Mouse (Mus musculus): ENCODE data around the gene Mycbpap. TPM values are rescaled to one million over a fixed set of nuclear protein-coding genes. Genes with fewer than 3 reads are reported as not detected.

The Mycbpap gene
- polyA plus RNA-seq, 1 experiment from 2014 or later = 2.1 TPM

GRCm38 (mm10) chr11:94482738-94483137, 38.8 kb downstream of the Mycbpap start:
- DNase-seq (ENCODE audit: low spot score) = no peak
- 91% methylated on average over 11 of the region's 11 CpGs for WGBS
- Histone ChIP-seq H3K9ac (ENCODE audit: low read depth, low read length) (no peak overlapping the region), H3K4me2 (replicated peaks; ENCODE audit: low read depth, low read length) (no peak overlapping the region), H3K27me3 (ENCODE audit: control insufficient read depth, insufficient read depth, low read length) (peaks cover 3% of the 10 kb centered on the region; the same call in 1 of the 2 replicates), H3K9me3 (ENCODE audit: control insufficient read depth, low read length) (no peaks in the 10 kb centered on the region), H3K4me1 (replicated peaks; ENCODE audit: control insufficient read depth, insufficient read depth, low read length) (no peaks in the 10 kb centered on the region), H3K36me3 (ENCODE audit: control insufficient read depth, insufficient read depth, low read length) (no peaks in the 10 kb centered on the region), H3K4me3 (ENCODE audit: low read depth, low read length) (no peak overlapping the region), H3K27ac (ENCODE audit: low read depth, low read length) (no peak overlapping the region)
- ATAC-seq (ENCODE audit: low FRiP score) = no peak

DNA sequence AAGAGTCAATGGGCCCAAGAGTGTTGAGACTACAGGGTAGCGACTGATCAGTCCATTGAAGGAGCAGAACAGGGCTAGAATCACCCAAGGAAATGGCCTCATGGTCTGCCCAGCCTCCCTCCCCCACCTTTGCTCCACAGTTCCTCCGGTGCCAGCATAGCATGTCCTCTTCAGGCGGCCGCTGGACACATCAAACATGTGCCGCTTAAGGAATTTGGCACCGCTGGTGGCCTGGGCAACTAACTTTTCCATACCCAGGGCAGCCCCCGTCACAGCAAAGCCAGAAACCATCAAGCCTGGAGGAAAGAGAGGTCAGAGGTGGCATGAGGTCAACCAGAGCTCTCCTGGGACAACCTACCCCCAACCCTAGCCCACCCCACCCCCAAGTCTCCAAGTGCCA, 39.6 kb downstream of the Mycbpap start:
- no peak overlapping the region for H3K4me2 ChIP-seq (replicated peaks; ENCODE audit: low read depth, low read length)
- 84% methylated on average over 7 of the region's 7 CpGs for WGBS
- ATAC-seq (ENCODE audit: low FRiP score) (no peak), DNase-seq (ENCODE audit: low spot score) (no peak)
- H3K36me3 ChIP-seq (ENCODE audit: control insufficient read depth, insufficient read depth, low read length) = no peaks in the 10 kb centered on the region
- H3K9ac ChIP-seq (ENCODE audit: low read depth, low read length) = no peak overlapping the region
- no peak overlapping the region for H3K4me3 ChIP-seq (ENCODE audit: low read depth, low read length)
- no peak overlapping the region for H3K27ac ChIP-seq (ENCODE audit: low read depth, low read length)
- peaks cover 3% of the 10 kb centered on the region; the same call in 1 of the 2 replicates for H3K27me3 ChIP-seq (ENCODE audit: control insufficient read depth, insufficient read depth, low read length)
- H3K4me1 ChIP-seq (replicated peaks; ENCODE audit: control insufficient read depth, insufficient read depth, low read length) = no peaks in the 10 kb centered on the region
- no peaks in the 10 kb centered on the region for H3K9me3 ChIP-seq (ENCODE audit: control insufficient read depth, low read length)

DNA sequence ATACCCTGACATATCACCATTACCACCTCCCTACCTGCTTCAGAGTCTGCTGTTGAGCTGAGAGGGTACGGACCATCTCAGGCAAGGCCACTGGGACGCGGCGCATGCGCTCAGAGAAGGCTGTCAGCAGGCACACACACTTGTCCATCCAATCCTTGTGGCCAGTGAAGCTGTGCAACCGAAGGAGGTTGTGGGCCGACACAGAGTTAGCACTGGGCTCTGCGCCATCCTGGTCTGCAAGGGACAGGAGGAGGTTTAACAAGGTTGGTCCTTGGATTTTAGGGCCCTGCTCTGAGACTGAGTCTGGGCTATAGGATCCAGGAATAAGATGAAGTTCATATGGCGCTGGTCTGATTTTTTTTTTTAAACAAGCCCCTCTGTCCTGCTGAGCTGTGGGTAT, 41.2 kb downstream of the Mycbpap start:
- H3K27ac ChIP-seq (ENCODE audit: low read depth, low read length) = no peak overlapping the region
- H3K4me3 ChIP-seq (ENCODE audit: low read depth, low read length) = no peak overlapping the region

GRCm38 (mm10) chr11:94477651-94478050, 43.9 kb downstream of the Mycbpap start:
- Histone ChIP-seq H3K4me1 (replicated peaks; ENCODE audit: control insufficient read depth, insufficient read depth, low read length) (peaks cover 3% of the 10 kb centered on the region), H3K27me3 (ENCODE audit: control insufficient read depth, insufficient read depth, low read length) (peaks cover 26% of the 10 kb centered on the region), H3K9me3 (ENCODE audit: control insufficient read depth, low read length) (no peaks in the 10 kb centered on the region), H3K27ac (ENCODE audit: low read depth, low read length) (no peak overlapping the region), H3K9ac (ENCODE audit: low read depth, low read length) (no peak overlapping the region), H3K4me3 (ENCODE audit: low read depth, low read length) (no peak overlapping the region), H3K36me3 (ENCODE audit: control insufficient read depth, insufficient read depth, low read length) (no peaks in the 10 kb centered on the region), H3K4me2 (replicated peaks; ENCODE audit: low read depth, low read length) (no peak overlapping the region)
- no peak for ATAC-seq (ENCODE audit: low FRiP score)
- 70% methylated on average over 6 of the region's 6 CpGs for WGBS
- no peak for DNase-seq (ENCODE audit: low spot score)

More for the DNA sequence above, 41.2 kb downstream of the Mycbpap start:
- H3K4me1 ChIP-seq (replicated peaks; ENCODE audit: control insufficient read depth, insufficient read depth, low read length) = no peaks in the 10 kb centered on the region; the same call in 1 of the 2 replicates
- 92% methylated on average over 9 of the region's 9 CpGs for WGBS
- no peak overlapping the region for H3K9ac ChIP-seq (ENCODE audit: low read depth, low read length)
- ATAC-seq (ENCODE audit: low FRiP score) = no peak
- no peak overlapping the region for H3K4me2 ChIP-seq (replicated peaks; ENCODE audit: low read depth, low read length)
- no peak for DNase-seq (ENCODE audit: low spot score)
- peaks cover 13% of the 10 kb centered on the region for H3K27me3 ChIP-seq (ENCODE audit: control insufficient read depth, insufficient read depth, low read length)
- no peaks in the 10 kb centered on the region for H3K9me3 ChIP-seq (ENCODE audit: control insufficient read depth, low read length)
- H3K36me3 ChIP-seq (ENCODE audit: control insufficient read depth, insufficient read depth, low read length) = no peaks in the 10 kb centered on the region

DNA sequence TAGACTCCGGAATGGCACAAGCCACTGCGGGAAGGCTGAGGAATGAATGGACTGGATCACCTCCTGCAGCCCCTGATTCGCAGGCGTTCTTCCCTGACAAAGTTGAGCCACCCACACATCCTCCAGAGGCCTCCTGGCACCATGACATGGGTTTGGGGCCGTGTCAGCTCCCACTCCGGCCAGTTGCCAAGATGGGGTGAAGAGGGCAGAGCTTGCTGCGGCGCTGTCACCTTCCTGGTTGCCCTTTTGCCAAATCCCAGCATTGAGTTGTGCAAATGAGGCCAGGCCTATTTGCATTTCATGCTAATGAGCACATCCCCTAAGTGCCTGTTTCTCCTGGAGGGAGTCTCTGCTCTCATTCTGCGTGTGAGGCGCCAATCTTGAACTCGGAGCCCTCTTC, 45.8 kb downstream of the Mycbpap start:
- Histone ChIP-seq H3K4me1 (replicated peaks; ENCODE audit: control insufficient read depth, insufficient read depth, low read length) (peaks cover 9% of the 10 kb centered on the region), H3K27me3 (ENCODE audit: control insufficient read depth, insufficient read depth, low read length) (peaks cover 26% of the 10 kb centered on the region), H3K9me3 (ENCODE audit: control insufficient read depth, low read length) (no peaks in the 10 kb centered on the region), H3K4me2 (replicated peaks; ENCODE audit: low read depth, low read length) (no peak overlapping the region), H3K27ac (ENCODE audit: low read depth, low read length) (no peak overlapping the region), H3K9ac (ENCODE audit: low read depth, low read length) (no peak overlapping the region), H3K36me3 (ENCODE audit: control insufficient read depth, insufficient read depth, low read length) (no peaks in the 10 kb centered on the region), H3K4me3 (ENCODE audit: low read depth, low read length) (no peak overlapping the region)
- ATAC-seq (ENCODE audit: low FRiP score) (no peak), DNase-seq (ENCODE audit: low spot score) (peak; percentile 13)
- 11% methylated on average over 11 of the region's 11 CpGs for WGBS

DNA sequence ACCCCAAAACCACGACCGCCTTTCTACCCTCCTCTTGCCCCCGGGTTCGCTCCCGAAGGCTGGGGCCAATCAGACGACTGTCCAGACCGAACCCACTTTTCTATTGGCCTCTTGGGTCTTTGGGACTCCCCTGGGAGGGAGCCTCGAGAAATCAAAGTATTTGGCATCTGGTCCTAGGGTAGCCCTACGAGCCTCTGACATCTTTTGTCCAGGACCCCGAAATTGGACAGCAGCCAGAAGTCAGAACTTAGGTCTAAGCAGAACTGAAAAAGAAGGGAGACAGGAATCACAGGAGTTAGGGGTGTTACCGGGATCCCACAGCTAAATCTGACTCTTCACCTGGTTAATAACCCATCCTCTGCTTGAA, 47.0 kb downstream of the Mycbpap start:
- WGBS = 2% methylated on average over 11 of the region's 11 CpGs
- H3K9me3 ChIP-seq (ENCODE audit: control insufficient read depth, low read length) = no peaks in the 10 kb centered on the region
- H3K9ac ChIP-seq (ENCODE audit: low read depth, low read length) = no peak overlapping the region
- H3K27ac ChIP-seq (ENCODE audit: low read depth, low read length) = no peak overlapping the region
- no peaks in the 10 kb centered on the region for H3K36me3 ChIP-seq (ENCODE audit: control insufficient read depth, insufficient read depth, low read length)
- peak overlapping the region; percentile 83 for H3K4me3 ChIP-seq (ENCODE audit: low read depth, low read length)
- H3K4me1 ChIP-seq (replicated peaks; ENCODE audit: control insufficient read depth, insufficient read depth, low read length) = peaks cover 14% of the 10 kb centered on the region
- peak overlapping the region; percentile 100 for H3K4me2 ChIP-seq (replicated peaks; ENCODE audit: low read depth, low read length)
- peaks cover 26% of the 10 kb centered on the region for H3K27me3 ChIP-seq (ENCODE audit: control insufficient read depth, insufficient read depth, low read length)
- ATAC-seq (ENCODE audit: low FRiP score) = no peak
- no peak for DNase-seq (ENCODE audit: low spot score)

GRCm38 (mm10) chr11:94473707-94474543, 47.6 kb downstream of the Mycbpap start, which contains the start of gene Cacna1g:
Gene Cacna1g (minus strand): TSS chr11:94474198.
- peak within 1 kb of the TSS; percentile 78 for H3K27ac ChIP-seq (ENCODE audit: low read depth, low read length)
- H3K4me2 ChIP-seq (replicated peaks; ENCODE audit: low read depth, low read length) = peak within 1 kb of the TSS; percentile 100
- peaks cover 26% of the 10 kb centered on the region for H3K27me3 ChIP-seq (ENCODE audit: control insufficient read depth, insufficient read depth, low read length)
- peak; percentile 85 for ATAC-seq (ENCODE audit: low FRiP score)
- peak within 1 kb of the TSS; percentile 89 for H3K9ac ChIP-seq (ENCODE audit: low read depth, low read length)
- peak; percentile 88 for DNase-seq (ENCODE audit: low spot score)
- WGBS = under 1% methylated on average over 40 of the region's 71 CpGs
- H3K9me3 ChIP-seq (ENCODE audit: control insufficient read depth, low read length) = no peaks in the 10 kb centered on the region
- H3K36me3 ChIP-seq (ENCODE audit: control insufficient read depth, insufficient read depth, low read length) = no peaks in the 10 kb centered on the region
- H3K4me3 ChIP-seq (ENCODE audit: low read depth, low read length) = peak within 1 kb of the TSS; percentile 83
- H3K4me1 ChIP-seq (replicated peaks; ENCODE audit: control insufficient read depth, insufficient read depth, low read length) = peaks cover 18% of the 10 kb centered on the region

DNA sequence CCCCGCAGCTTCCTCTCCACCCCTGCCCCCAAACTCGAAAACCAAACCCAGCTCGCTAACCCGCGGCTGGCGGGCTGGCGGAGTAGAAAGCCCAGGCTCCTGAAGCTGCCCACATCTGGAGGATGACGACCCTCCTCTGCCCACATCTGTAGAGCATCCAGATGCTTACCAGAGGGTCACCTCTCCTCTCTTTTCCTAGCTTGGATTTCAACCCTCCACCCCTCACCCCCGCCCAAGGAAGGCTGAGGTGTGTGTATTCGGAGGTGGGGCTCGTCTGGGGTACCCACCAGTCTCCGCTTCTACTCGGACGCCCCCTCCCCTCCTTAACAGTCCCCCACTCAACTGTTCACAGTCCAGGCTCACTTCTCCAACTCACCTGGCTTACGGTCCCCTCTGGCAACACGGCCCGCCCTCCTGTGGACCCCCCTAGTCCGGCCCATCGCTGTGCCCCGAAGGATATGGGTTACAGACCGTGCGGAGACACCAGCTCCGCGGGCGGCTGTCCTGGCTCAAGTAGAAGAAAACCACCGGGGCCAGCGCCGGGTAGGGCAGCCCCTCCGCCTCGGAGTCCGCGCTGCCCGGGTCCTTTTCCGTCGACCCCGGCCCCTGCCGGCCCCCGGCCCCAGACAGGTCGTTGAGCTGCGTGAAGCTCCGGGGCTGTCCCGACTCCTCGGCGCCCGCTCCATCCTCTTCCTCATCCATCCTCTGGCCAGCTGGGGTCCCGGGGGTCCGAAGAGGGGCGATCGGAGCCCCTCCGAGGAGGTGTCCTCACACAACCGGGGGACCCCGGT, 48.4 kb downstream of the Mycbpap start:
- Histone ChIP-seq H3K4me3 (ENCODE audit: low read depth, low read length) (peak overlapping the region; percentile 83), H3K4me2 (replicated peaks; ENCODE audit: low read depth, low read length) (peak overlapping the region; percentile 100), H3K27ac (ENCODE audit: low read depth, low read length) (peak overlapping the region; percentile 78), H3K27me3 (ENCODE audit: control insufficient read depth, insufficient read depth, low read length) (peaks cover 26% of the 10 kb centered on the region), H3K9me3 (ENCODE audit: control insufficient read depth, low read length) (no peaks in the 10 kb centered on the region), H3K36me3 (ENCODE audit: control insufficient read depth, insufficient read depth, low read length) (no peaks in the 10 kb centered on the region), H3K4me1 (replicated peaks; ENCODE audit: control insufficient read depth, insufficient read depth, low read length) (peaks cover 21% of the 10 kb centered on the region), H3K9ac (ENCODE audit: low read depth, low read length) (peak overlapping the region; percentile 89)
- peak; percentile 3; the same call in 1 of the 2 replicates for ATAC-seq (ENCODE audit: low FRiP score)
- 2% methylated on average over 44 of the region's 52 CpGs for WGBS
- DNase-seq (ENCODE audit: low spot score) = peak; percentile 61

All from hindbrain, embryonic 11.5 days (tissue).